Mouse (Mus musculus) liver, embryonic 11.5 days (tissue): ENCODE results near the gene Barx1. TPM values are rescaled to one million over a fixed set of nuclear protein-coding genes. Genes with fewer than 3 reads are reported as not detected.

Source experiments
- ATAC-seq: fragments of 200-750 bp; cut with Nextera tagmentation; replicated peaks from 2 replicates; pipeline ENCODE4 v1.8.0; 2017; ENCODE audit warnings: moderate number of reproducible peaks, mild to moderate bottlenecking, moderate TSS enrichment, moderate library complexity; ENCODE audit not compliant: low FRiP score
- DNase-seq: peaks from one replicate; pipeline ENCODE4 v3.0.0-alpha.2; 2017; ENCODE audit warnings: low spot score
- H3K27ac ChIP-seq: fragments of 300-500 bp; sonication (generic); 2 replicates; pipeline ENCODE4 v1.5.1; 2014; ENCODE audit warnings: mild to moderate bottlenecking, low read depth, low read length, control low read depth
- H3K27me3 ChIP-seq: fragments of 300-500 bp; sonication (generic); replicated peaks from 2 replicates; pipeline ENCODE4 v1.6.1; 2014; ENCODE audit warnings: low read length, mixed read lengths; ENCODE audit not compliant: control insufficient read depth, insufficient read depth
- H3K36me3 ChIP-seq: fragments of 300-500 bp; sonication (generic); 2 replicates; pipeline ENCODE4 v1.6.1; 2014; ENCODE audit warnings: mild to moderate bottlenecking, low read length, moderate library complexity, mixed read lengths; ENCODE audit not compliant: control insufficient read depth, insufficient read depth
- H3K4me1 ChIP-seq: fragments of 300-500 bp; sonication (generic); replicated peaks from 2 replicates; pipeline ENCODE4 v1.6.1; 2014; ENCODE audit warnings: low read length, mixed read lengths; ENCODE audit not compliant: control insufficient read depth, insufficient read depth
- H3K4me2 ChIP-seq: fragments of 300-500 bp; sonication (generic); 2 replicates; pipeline ENCODE4 v1.6.1; 2014; ENCODE audit warnings: mild to moderate bottlenecking, control low read depth, moderate library complexity
- H3K4me3 ChIP-seq: fragments of 300-500 bp; sonication (generic); 2 replicates; pipeline ENCODE4 v1.5.1; 2014; ENCODE audit warnings: low read depth, low read length, control low read depth
- H3K9ac ChIP-seq: fragments of 300-500 bp; sonication (generic); 2 replicates; pipeline ENCODE4 v1.6.1; 2014; ENCODE audit warnings: low read depth, low read length, control low read depth
- H3K9me3 ChIP-seq: fragments of 300-500 bp; sonication (generic); 2 replicates; pipeline ENCODE4 v1.6.1; 2016; ENCODE audit warnings: low read length, inconsistent platforms, mixed read lengths; ENCODE audit not compliant: control insufficient read depth
- WGBS: fragments of 180-500 bp; shearing (Covaris S2); extraction: QIAGEN DNeasy Blood & Tissue Kit; methylation state at CpG from one replicate; pipeline ENCODE4 v1.1.7; 2014; 5-methylcytosine and 5-hydroxymethylcytosine counted together
- polyA plus RNA-seq: library from polyadenylated mRNA; unstranded; fragments of >200 nt; fragmentation: Nextera tagmentation; extraction: Ambion mirVana; gene quantifications from 2 replicates; pipeline ENCODE4 v1.2.1, GENCODE M21; 2014

Barx1 gene
- polyA plus RNA-seq, 1 experiment from 2014 or later: 21.2 TPM

DNA sequence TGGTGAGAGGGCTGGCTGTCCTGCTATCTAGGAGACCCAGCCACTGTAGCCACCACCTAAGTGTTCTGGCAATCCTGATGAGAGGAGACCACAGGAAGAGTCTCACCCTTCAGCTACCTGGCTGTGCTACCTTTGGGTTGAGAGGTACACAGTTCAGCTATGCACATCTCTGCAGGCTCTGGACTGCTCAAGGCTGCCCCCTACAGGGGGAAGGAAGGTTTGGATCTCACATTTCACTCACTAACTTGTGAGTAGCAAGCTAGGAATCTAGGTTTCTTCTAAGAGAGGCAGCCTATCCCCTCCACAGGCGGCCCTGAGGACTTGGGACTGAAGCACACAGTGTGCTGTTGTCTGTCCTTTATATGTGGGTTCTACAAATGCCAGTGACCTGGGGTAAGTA is 16.6 kb downstream of the Barx1 start:
- 0 out of 2 replicates have a peak, but pooled peaks cover 5% of the 10 kb centered on the region for H3K9me3 ChIP-seq
- H3K27me3 ChIP-seq: peaks cover 11% of the 10 kb centered on the region
- H3K4me1 ChIP-seq: no peaks in the 10 kb centered on the region
- H3K36me3 ChIP-seq: no peaks in the 10 kb centered on the region
- no peak overlapping the region for H3K4me2 ChIP-seq
- no peak overlapping the region for H3K9ac ChIP-seq
- WGBS: 32% methylated on average over 1 of the region's 1 CpGs
- H3K4me3 ChIP-seq: no peak overlapping the region
- ATAC-seq: no peak
- no peak for DNase-seq
- no peak overlapping the region for H3K27ac ChIP-seq

DNA sequence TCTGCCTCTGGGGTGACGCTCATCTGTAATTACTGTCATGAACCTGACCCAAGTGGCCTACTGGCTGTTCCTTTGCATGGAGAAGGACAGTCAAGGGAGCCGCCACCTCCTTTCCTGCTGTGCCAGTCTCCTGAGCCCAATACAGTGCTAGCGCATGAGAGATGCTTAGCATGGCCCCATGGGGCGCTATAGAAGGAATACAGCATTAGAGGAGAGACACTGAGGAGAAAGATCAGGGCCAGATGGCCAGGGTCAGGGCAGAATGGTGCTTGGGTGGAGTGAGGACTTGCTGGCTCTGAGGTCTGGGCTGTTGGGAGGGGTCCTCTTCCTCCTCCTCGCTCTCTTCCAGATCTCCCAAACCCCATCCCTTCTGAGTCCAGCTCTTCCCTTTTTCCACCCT is 23.9 kb downstream of the Barx1 start:
- no peak overlapping the region for H3K4me3 ChIP-seq
- H3K36me3 ChIP-seq: no peaks in the 10 kb centered on the region
- DNase-seq (no peak), ATAC-seq (no peak)
- H3K27me3 ChIP-seq: 0 out of 2 replicates have a peak, but pooled peaks cover 2% of the 10 kb centered on the region
- WGBS: 50% methylated on average over 5 of the region's 5 CpGs
- no peaks in the 10 kb centered on the region for H3K4me1 ChIP-seq
- H3K9ac ChIP-seq: no peak overlapping the region
- H3K4me2 ChIP-seq: no peak overlapping the region
- no peak overlapping the region for H3K27ac ChIP-seq
- H3K9me3 ChIP-seq: no peaks in the 10 kb centered on the region; the same call in 1 of the 2 replicates

DNA sequence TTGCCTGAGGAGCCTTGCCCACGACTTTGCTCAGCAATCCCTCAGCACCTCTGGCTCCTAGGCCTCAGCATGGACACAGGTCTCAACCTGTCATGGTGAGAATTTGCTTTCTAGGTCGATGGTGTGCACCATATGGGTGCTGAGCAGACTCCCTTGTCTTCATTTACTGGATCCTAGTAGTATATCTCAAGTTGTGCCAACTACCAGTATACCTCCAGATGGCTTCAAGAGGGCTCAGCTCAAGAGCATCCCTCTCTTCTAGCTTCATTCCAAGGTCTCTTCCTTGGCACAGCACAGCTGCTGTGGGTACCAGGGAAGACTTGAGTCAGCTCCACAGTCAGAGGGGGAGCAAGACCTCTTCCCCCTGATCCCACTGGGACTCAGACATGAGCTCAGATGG is 29.2 kb downstream of the Barx1 start:
- no peak for DNase-seq
- no peaks in the 10 kb centered on the region for H3K36me3 ChIP-seq
- no peaks in the 10 kb centered on the region; the same call in 1 of the 2 replicates for H3K27me3 ChIP-seq
- no peak overlapping the region for H3K4me3 ChIP-seq
- H3K4me2 ChIP-seq: no peak overlapping the region
- no peaks in the 10 kb centered on the region for H3K4me1 ChIP-seq
- no peak overlapping the region for H3K9ac ChIP-seq
- no peak for ATAC-seq
- H3K27ac ChIP-seq: no peak overlapping the region
- WGBS: 34% methylated on average over 2 of the region's 2 CpGs
- no peaks in the 10 kb centered on the region; the same call in 1 of the 2 replicates for H3K9me3 ChIP-seq

DNA sequence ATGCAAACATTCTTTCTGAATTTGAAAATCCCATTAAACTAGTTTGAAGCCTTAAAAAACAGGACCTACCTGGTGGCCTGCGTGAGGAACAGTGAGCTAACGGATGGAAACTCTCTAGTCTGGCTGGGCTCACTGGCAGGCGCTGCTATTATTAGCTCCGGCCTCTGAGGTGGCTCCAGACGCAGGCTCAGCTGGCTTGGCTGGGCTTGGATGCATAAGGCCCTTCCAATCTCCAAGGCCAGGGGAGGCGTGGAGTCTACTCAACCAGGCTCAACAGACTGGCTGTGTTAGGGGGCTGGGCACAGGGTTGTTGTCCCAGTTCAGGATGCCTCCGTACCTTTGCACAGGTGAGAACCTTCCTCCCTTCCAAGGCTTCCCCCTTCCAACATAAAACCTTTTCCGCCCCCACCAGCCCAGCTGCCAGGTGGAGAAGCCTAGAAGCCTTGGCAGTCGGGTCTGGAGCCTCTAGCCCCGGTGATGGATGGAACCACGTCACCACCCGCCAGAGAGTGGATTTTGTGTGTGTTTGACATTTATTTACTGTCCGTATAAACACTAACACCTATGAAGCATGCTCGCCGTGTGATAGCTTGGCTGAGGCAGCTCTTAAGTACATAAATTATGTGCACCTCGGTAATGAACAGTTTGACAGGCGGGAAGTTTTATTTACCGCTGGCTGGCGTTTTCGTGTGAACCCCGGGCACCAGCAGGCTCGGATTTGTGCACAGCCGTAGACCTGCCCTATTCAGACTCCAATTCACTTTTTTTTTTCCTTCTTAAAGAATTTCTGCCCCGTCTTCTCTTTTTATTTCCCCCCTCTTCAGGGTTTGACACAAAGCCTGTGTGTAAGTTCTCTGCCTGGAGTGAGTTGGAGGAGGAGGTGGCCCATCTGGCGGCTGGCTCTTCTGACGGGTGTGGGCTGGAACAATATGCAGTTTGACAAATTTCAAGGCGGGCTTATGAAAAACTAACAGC is 31.6 kb downstream of the Barx1 start:
- Histone ChIP-seq H3K36me3 (no peaks in the 10 kb centered on the region), H3K27me3 (no peaks in the 10 kb centered on the region; the same call in 1 of the 2 replicates), H3K4me1 (no peaks in the 10 kb centered on the region), H3K9ac (no peak overlapping the region), H3K4me2 (no peak overlapping the region), H3K4me3 (no peak overlapping the region), H3K27ac (no peak overlapping the region), H3K9me3 (no peaks in the 10 kb centered on the region; the same call in 1 of the 2 replicates)
- WGBS: 57% methylated on average over 27 of the region's 27 CpGs
- no peak for ATAC-seq
- no peak for DNase-seq

DNA sequence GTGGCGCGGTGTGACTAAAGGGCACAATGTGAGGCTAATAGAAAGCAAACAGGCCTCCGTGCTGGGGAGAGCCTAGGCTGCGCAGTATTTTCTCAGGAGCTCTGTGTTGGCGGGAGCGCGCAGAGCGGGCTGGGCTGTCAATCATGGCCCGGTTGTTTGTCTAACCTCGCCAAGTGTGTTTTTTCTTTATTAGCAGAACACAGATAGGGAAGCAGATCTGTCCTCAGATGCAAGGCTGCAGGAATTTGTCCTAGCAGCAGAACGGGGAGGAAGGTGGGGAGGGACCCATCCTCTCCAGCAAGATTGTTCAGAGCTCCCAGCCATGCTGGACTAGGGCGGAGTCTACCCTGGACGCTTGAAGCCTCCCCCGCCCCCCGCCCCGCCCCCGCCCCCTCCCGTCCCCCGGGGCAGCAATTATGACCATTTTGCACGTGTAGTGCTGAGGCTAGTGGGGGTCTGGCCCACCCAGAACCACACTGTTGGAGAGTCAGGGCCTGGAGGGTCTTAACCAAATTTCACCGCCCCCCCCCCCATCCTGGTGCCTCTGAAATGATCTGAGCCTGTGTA is 43.7 kb downstream of the Barx1 start:
- Histone ChIP-seq H3K4me2 (peak overlapping the region; percentile 61), H3K9me3 (no peaks in the 10 kb centered on the region), H3K4me3 (peak overlapping the region; percentile 39), H3K9ac (no peak overlapping the region), H3K27me3 (no peaks in the 10 kb centered on the region), H3K27ac (no peak overlapping the region), H3K4me1 (0 out of 2 replicates have a peak, but pooled peaks cover 2% of the 10 kb centered on the region), H3K36me3 (no peaks in the 10 kb centered on the region)
- 0 out of 2 replicates have a peak, but pooled peaks have one; percentile 31 for ATAC-seq
- DNase-seq: no peak
- 5% methylated on average over 17 of the region's 21 CpGs for WGBS

DNA sequence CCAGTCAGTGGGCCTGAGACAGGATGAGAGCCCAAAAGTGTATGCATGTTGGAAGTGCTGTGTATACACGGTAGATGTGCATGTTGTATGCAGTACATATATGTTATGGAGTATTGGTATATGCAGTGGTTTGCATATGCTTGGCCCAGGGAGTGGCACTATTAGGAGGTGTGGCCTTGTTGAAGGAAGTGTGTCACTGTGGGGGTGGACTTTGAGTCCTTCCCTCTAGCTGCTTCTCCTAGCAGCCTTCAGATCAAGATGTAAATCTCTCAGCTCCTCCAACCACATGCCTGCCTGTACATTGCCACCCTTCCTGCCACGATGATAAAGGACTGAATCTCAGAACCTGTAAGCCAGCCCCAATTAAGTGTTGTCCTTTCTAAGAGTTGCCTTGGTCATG is 49.9 kb downstream of the Barx1 start:
- ATAC-seq: no peak
- H3K9me3 ChIP-seq: no peaks in the 10 kb centered on the region
- WGBS: 66% methylated on average over 2 of the region's 2 CpGs

DNA sequence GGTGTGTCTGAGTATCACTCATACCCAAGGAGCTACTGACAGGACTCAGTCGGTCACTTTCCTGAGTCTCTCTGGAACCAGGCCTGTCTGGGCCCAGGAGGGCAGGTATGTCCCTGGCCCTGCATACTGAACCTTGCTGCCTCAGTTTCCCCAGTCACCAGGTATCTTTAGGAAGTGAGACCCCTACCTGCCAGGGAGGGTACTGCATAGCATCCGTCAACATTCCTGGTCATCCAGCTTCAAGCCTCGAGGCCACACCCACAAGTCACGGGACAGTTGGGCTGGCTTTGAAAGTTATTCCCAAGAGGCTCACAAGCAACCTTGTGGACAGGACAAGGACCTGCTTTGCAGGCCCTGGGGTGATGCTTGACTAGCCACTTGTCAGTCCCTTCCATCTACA is 53.3 kb downstream of the Barx1 start:
- Histone ChIP-seq H3K36me3 (no peaks in the 10 kb centered on the region), H3K4me2 (no peak overlapping the region), H3K4me1 (no peaks in the 10 kb centered on the region; the same call in 1 of the 2 replicates), H3K9ac (no peak overlapping the region), H3K9me3 (no peaks in the 10 kb centered on the region), H3K27ac (no peak overlapping the region), H3K4me3 (no peak overlapping the region), H3K27me3 (peaks cover 3% of the 10 kb centered on the region; the same call in 1 of the 2 replicates)
- WGBS: 56% methylated on average over 4 of the region's 4 CpGs
- no peak for ATAC-seq
- no peak for DNase-seq

More for the DNA sequence above, 49.9 kb downstream of the Barx1 start:
- Histone ChIP-seq H3K27me3 (no peaks in the 10 kb centered on the region; the same call in 1 of the 2 replicates), H3K4me2 (no peak overlapping the region), H3K9ac (no peak overlapping the region), H3K27ac (no peak overlapping the region), H3K36me3 (no peaks in the 10 kb centered on the region), H3K4me1 (no peaks in the 10 kb centered on the region), H3K4me3 (no peak overlapping the region)
- DNase-seq: no peak
